Mouse (Mus musculus) forebrain, embryonic 13.5 days (tissue): ENCODE measurements around the gene Rab9b. TPM values are rescaled to one million over a fixed set of nuclear protein-coding genes. Genes with fewer than 3 reads are reported as not detected.
A peak's percentile ranks its signal among the peaks of the same experiment; 100 is the strongest.

ENCODE experiments used
- ATAC-seq: fragments of 200-750 bp; cut with Nextera tagmentation; 2 replicates; pipeline ENCODE4 v1.8.0; 2017
- H3K27ac ChIP-seq: fragments of 300-500 bp; sonication (generic); 2 replicates; pipeline ENCODE4 v1.5.1; 2015; ENCODE audit warnings: inconsistent platforms, mild to moderate bottlenecking, moderate library complexity
- H3K27me3 ChIP-seq: fragments of 300-500 bp; sonication (generic); 2 replicates; pipeline ENCODE4 v1.6.1; 2015; ENCODE audit warnings: mild to moderate bottlenecking, inconsistent platforms
- H3K36me3 ChIP-seq: fragments of 300-500 bp; sonication (generic); 2 replicates; pipeline ENCODE4 v1.6.1; 2015; ENCODE audit warnings: mild to moderate bottlenecking, inconsistent platforms; ENCODE audit not compliant: poor library complexity, severe bottlenecking
- H3K4me1 ChIP-seq: fragments of 300-500 bp; sonication (generic); 2 replicates; pipeline ENCODE4 v1.6.1; 2015; ENCODE audit warnings: inconsistent platforms
- H3K4me2 ChIP-seq: fragments of 300-500 bp; sonication (generic); 2 replicates; pipeline ENCODE4 v1.6.1; 2015; ENCODE audit warnings: inconsistent platforms, mild to moderate bottlenecking, moderate library complexity
- H3K4me3 ChIP-seq: fragments of 300-500 bp; sonication (generic); 2 replicates; pipeline ENCODE4 v1.5.1; 2015; ENCODE audit warnings: mild to moderate bottlenecking, inconsistent platforms
- H3K9ac ChIP-seq: fragments of 300-500 bp; sonication (generic); 2 replicates; pipeline ENCODE4 v1.6.1; 2015; ENCODE audit warnings: mild to moderate bottlenecking, inconsistent platforms
- H3K9me3 ChIP-seq: fragments of 300-500 bp; sonication (generic); replicated peaks from 2 replicates; pipeline ENCODE4 v1.6.1; 2016; ENCODE audit warnings: inconsistent platforms
- WGBS: fragments of 180-500 bp; shearing (Covaris S2); methylation state at CpG from one replicate; pipeline ENCODE4 v1.1.7; 2015; 5-methylcytosine and 5-hydroxymethylcytosine counted together
- polyA plus RNA-seq: library from polyadenylated mRNA; unstranded; fragments of >200 nt; fragmentation: Nextera tagmentation; extraction: Ambion mirVana; gene quantifications from 2 replicates; pipeline ENCODE4 v1.2.1, GENCODE M21; 2015

Rab9b gene
- 5.8 and 6.3 TPM in 2 replicates for polyA plus RNA-seq

- peak; percentile 94 for ATAC-seq
- H3K9me3 ChIP-seq = no peaks in the 10 kb centered on the region
- 23% methylated on average over 26 of the region's 36 CpGs for WGBS
- H3K4me2 ChIP-seq = peak within 1 kb of the TSS; percentile 61
- H3K27ac ChIP-seq = peak within 1 kb of the TSS; percentile 19; the same call in 1 of the 2 replicates
- H3K27me3 ChIP-seq = no peaks in the 10 kb centered on the region
- peak within 1 kb of the TSS; percentile 63 for H3K9ac ChIP-seq
- H3K36me3 ChIP-seq = no peaks in the 10 kb centered on the region
- no peaks in the 10 kb centered on the region for H3K4me1 ChIP-seq
- H3K4me3 ChIP-seq = peak within 1 kb of the TSS; percentile 54
These were observed at the start of gene Rab9b for GRCm38 (mm10) chrX:136868061-136869040. TSS of gene Rab9b (minus strand) at chrX:136868755.

GRCm38 (mm10) chrX:136904369-136904768, 35.8 kb upstream of the Rab9b start:
- WGBS = 58% methylated on average over 4 of the region's 4 CpGs
- H3K9ac ChIP-seq = no peak overlapping the region
- no peak overlapping the region for H3K4me3 ChIP-seq
- no peaks in the 10 kb centered on the region for H3K27me3 ChIP-seq
- no peaks in the 10 kb centered on the region for H3K36me3 ChIP-seq
- no peaks in the 10 kb centered on the region for H3K9me3 ChIP-seq
- no peaks in the 10 kb centered on the region for H3K4me1 ChIP-seq
- no peak overlapping the region for H3K4me2 ChIP-seq
- ATAC-seq = no peak
- no peak overlapping the region for H3K27ac ChIP-seq

GRCm38 (mm10) chrX:136895757-136896156, 27.2 kb upstream of the Rab9b start:
- Histone ChIP-seq H3K9me3 (no peaks in the 10 kb centered on the region), H3K4me3 (no peak overlapping the region), H3K9ac (no peak overlapping the region), H3K27ac (no peak overlapping the region), H3K4me2 (no peak overlapping the region), H3K4me1 (no peaks in the 10 kb centered on the region), H3K36me3 (no peaks in the 10 kb centered on the region), H3K27me3 (no peaks in the 10 kb centered on the region)
- ATAC-seq = 0 out of 2 replicates have a peak, but pooled peaks have one; percentile 53
- WGBS = 65% methylated on average over 2 of the region's 2 CpGs

GRCm38 (mm10) chrX:136850300-136850699, 18.3 kb downstream of the Rab9b start:
- 41% methylated on average over 3 of the region's 3 CpGs for WGBS
- H3K4me2 ChIP-seq = no peak overlapping the region
- no peak overlapping the region for H3K9ac ChIP-seq
- H3K27me3 ChIP-seq = no peaks in the 10 kb centered on the region
- no peak overlapping the region for H3K27ac ChIP-seq
- no peaks in the 10 kb centered on the region for H3K36me3 ChIP-seq
- no peaks in the 10 kb centered on the region for H3K9me3 ChIP-seq
- no peak overlapping the region for H3K4me3 ChIP-seq
- H3K4me1 ChIP-seq = no peaks in the 10 kb centered on the region
- ATAC-seq = no peak

- Histone ChIP-seq H3K9me3 (no peaks in the 10 kb centered on the region), H3K4me2 (no peak overlapping the region), H3K27me3 (no peaks in the 10 kb centered on the region), H3K27ac (no peak overlapping the region), H3K4me3 (no peak overlapping the region), H3K9ac (no peak overlapping the region), H3K36me3 (no peaks in the 10 kb centered on the region), H3K4me1 (no peaks in the 10 kb centered on the region)
- ATAC-seq = no peak
These were observed 39.9 kb downstream of the Rab9b start for GRCm38 (mm10) chrX:136828610-136829009.

- Histone ChIP-seq H3K9ac (no peak overlapping the region), H3K36me3 (no peaks in the 10 kb centered on the region), H3K27me3 (no peaks in the 10 kb centered on the region), H3K27ac (no peak overlapping the region), H3K9me3 (no peaks in the 10 kb centered on the region), H3K4me1 (no peaks in the 10 kb centered on the region), H3K4me2 (no peak overlapping the region), H3K4me3 (no peak overlapping the region)
- 63% methylated on average over 4 of the region's 4 CpGs for WGBS
- peak; percentile 51 for ATAC-seq
These were observed 43.5 kb downstream of the Rab9b start for GRCm38 (mm10) chrX:136825016-136825415.

GRCm38 (mm10) chrX:136822371-136822770, 46.2 kb downstream of the Rab9b start, which contains the start of gene Plp1:
TSS of gene Plp1 (plus strand) at chrX:136822671.
- Histone ChIP-seq H3K9ac (no peak within 1 kb of the TSS), H3K4me1 (no peaks in the 10 kb centered on the region), H3K9me3 (no peaks in the 10 kb centered on the region), H3K27ac (no peak within 1 kb of the TSS), H3K27me3 (no peaks in the 10 kb centered on the region), H3K4me3 (no peak within 1 kb of the TSS), H3K36me3 (no peaks in the 10 kb centered on the region), H3K4me2 (no peak within 1 kb of the TSS)
- ATAC-seq = no peak
- WGBS = 17% methylated on average over 1 of the region's 1 CpGs

GRCm38 (mm10) chrX:136820250-136820649, 48.3 kb downstream of the Rab9b start:
- Histone ChIP-seq H3K4me3 (no peak overlapping the region), H3K9ac (no peak overlapping the region), H3K36me3 (no peaks in the 10 kb centered on the region), H3K4me1 (no peaks in the 10 kb centered on the region), H3K4me2 (no peak overlapping the region), H3K9me3 (no peaks in the 10 kb centered on the region), H3K27ac (no peak overlapping the region), H3K27me3 (no peaks in the 10 kb centered on the region)
- peak; percentile 95 for ATAC-seq
- 12% methylated on average over 1 of the region's 1 CpGs for WGBS

GRCm38 (mm10) chrX:136819752-136820151, 48.8 kb downstream of the Rab9b start:
- no peaks in the 10 kb centered on the region for H3K36me3 ChIP-seq
- no peaks in the 10 kb centered on the region for H3K9me3 ChIP-seq
- no peak overlapping the region for H3K4me2 ChIP-seq
- 92% methylated on average over 6 of the region's 6 CpGs for WGBS
- peak; percentile 36; the same call in 1 of the 2 replicates for ATAC-seq
- no peak overlapping the region for H3K4me3 ChIP-seq
- no peaks in the 10 kb centered on the region for H3K4me1 ChIP-seq
- no peak overlapping the region for H3K9ac ChIP-seq
- no peak overlapping the region for H3K27ac ChIP-seq
- H3K27me3 ChIP-seq = no peaks in the 10 kb centered on the region

Other genes with a start within 250 kb of the Rab9b start
- 17.2 and 18.7 TPM in 2 replicates for gene Tceal1, start 160.8 kb downstream of the Rab9b start, polyA plus RNA-seq
- gene Morf4l2, start 125.1 kb downstream of the Rab9b start, polyA plus RNA-seq = 547 and 561 TPM in 2 replicates
- 0.13 TPM in 1 of 2 replicates, not detected in the other for gene Glra4, start 88.6 kb downstream of the Rab9b start, polyA plus RNA-seq
- 9.7 and 10.7 TPM in 2 replicates for gene Plp1, start 46.1 kb downstream of the Rab9b start, polyA plus RNA-seq
- not detected in 2 replicates for gene H2bfm, start 58.6 kb upstream of the Rab9b start, polyA plus RNA-seq
- gene Tmsb15b2, start 106.7 kb upstream of the Rab9b start, polyA plus RNA-seq = 96.8 and 112 TPM in 2 replicates
- 9.0 and 10.2 TPM in 2 replicates for gene Tmsb15l, start 108.1 kb upstream of the Rab9b start, polyA plus RNA-seq
- 41.2 and 54.6 TPM in 2 replicates for gene Tmsb15b1, start 108.1 kb upstream of the Rab9b start, polyA plus RNA-seq
- gene Zcchc18, start 124.4 kb upstream of the Rab9b start, polyA plus RNA-seq = 192 and 222 TPM in 2 replicates
- 14.9 and 18.4 TPM in 2 replicates for gene Slc25a53, start 169.5 kb upstream of the Rab9b start, polyA plus RNA-seq
- 6.8 and 8.6 TPM in 2 replicates for gene Fam199x, start 180.8 kb upstream of the Rab9b start, polyA plus RNA-seq